Mouse (Mus musculus) gastrocnemius, postnatal 36 days (tissue): ENCODE data around the gene Mink1. TPM values are rescaled to one million over a fixed set of nuclear protein-coding genes. Genes with fewer than 3 reads are reported as not detected.
A peak's percentile ranks its signal among the peaks of the same experiment; 100 is the strongest.

Source experiments
- DNase-seq, 2 experiments: peaks; one replicate each; pipeline ENCODE4 v3.0.0; 2022
- intact Hi-C: fragments of 180-260 bp; cut with DNase I; formaldehyde crosslinking; loops from one replicate; pipeline ENCODE4 v1.15.1; 2025
- total RNA-seq, 2 experiments: library from RNA; stranded (reverse); gene quantifications; 2 replicates each; pipeline ENCODE4 v1.2.3; 2021

Gene Mink1
- total RNA-seq, 2 experiments from 2014 or later: 28.0 to 31.1 TPM

- intact Hi-C loops: no loop called here
- DNase-seq: peak in 1 of 2 experiments; percentile 50
Measured at GRCm38 (mm10) chr11:70585457-70585856, 22.8 kb downstream of the Mink1 start.

GRCm38 (mm10) chr11:70586261-70586660, 23.6 kb downstream of the Mink1 start:
- intact Hi-C loops: no loop called here
- DNase-seq: no peak

- intact Hi-C loops: no loop called here
- DNase-seq: no peak
Measured at GRCm38 (mm10) chr11:70586954-70587353, 24.3 kb downstream of the Mink1 start.

- intact Hi-C loops: no loop called here
- DNase-seq: no peak
Measured at GRCm38 (mm10) chr11:70591733-70592132, 29.1 kb downstream of the Mink1 start.

- DNase-seq: no peak
- intact Hi-C loops: no loop called here
Measured at GRCm38 (mm10) chr11:70594253-70594989, 31.7 kb downstream of the Mink1 start.

GRCm38 (mm10) chr11:70595638-70596037, 33.0 kb downstream of the Mink1 start:
- intact Hi-C loops: no loop called here
- no peak for DNase-seq

DNA sequence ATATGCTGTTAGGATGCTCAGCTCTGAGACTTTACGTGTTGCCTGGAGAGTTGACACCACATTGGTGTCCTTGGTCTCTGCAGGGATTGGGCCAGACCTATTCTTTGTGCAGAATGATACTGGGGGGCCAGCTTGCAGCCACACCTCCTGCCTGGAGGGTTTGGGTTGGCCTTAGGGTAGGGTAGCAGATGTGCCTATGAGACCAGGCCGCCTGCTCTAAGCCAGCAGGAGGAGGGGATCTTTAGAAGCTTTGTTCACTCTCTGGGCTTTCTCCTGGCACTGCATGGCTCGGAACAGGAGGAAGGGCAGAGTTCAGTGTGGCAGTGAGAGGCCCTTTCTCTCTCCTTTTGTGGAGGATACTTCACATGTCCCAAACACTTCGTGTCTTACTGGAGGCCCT, 33.4 kb downstream of the Mink1 start:
- no peak for DNase-seq
- intact Hi-C loops: no loop called here

DNA sequence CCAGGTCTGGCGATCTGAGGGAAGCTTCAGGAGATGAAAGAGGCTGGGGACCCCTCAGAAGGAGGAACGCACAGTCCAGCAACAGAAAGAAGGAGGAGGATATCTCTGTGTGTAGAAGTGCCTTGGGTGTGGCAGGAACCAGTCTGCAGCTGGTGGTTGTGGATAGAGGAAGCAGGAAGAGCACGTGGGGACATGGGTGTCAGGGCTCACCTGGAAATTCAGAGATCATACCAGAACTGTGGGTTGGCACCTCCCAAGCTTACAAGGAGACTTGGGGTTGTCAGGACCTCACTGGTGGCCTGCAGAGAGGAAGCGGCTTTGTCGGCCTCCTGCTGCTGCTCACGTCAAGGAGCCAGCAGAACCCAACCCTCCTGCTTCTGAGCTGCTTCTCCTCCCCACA, 34.6 kb downstream of the Mink1 start:
- no peak for DNase-seq
- intact Hi-C loops: no loop called here

GRCm38 (mm10) chr11:70598451-70598953, 35.8 kb downstream of the Mink1 start:
- DNase-seq: no peak
- intact Hi-C loops: no loop called here

DNA sequence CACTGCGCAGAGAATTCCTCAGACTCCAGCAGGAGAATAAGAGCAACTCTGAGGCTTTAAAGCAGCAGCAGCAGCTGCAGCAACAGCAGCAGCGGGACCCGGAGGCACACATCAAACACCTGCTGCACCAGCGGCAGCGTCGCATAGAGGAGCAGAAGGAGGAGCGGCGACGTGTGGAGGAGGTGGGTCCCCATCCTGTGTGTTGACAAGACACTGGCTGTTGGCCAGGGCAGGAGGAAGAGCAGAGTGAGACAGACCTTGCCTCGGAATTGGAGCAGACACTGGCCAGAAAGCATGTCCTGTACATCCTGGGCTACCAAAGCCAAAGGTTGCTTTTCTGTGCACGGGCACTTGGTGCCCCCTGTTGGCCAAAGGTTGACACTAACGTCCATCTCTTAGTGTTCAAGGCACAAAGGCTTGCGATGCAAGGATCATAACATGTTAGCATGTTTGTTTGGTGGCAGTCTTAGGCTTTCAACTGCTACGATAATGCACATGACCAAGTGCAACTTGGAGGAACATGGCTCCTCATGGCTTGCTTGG, 42.4 kb downstream of the Mink1 start:
- intact Hi-C loops: loop anchor here (2.0 to 5.0 kb wide), 3 partner anchors 68 to 173 kb away; partner anchors contain the start of genes Arrb2 and Gltpd2
- peak; percentile 64 to 74 for DNase-seq

GRCm38 (mm10) chr11:70606717-70607116, 44.0 kb downstream of the Mink1 start:
- no peak for DNase-seq
- intact Hi-C loops: loop anchor here (5.0 kb wide), 2 partner anchors 69 to 174 kb away; partner anchors contain the start of gene Arrb2

DNA sequence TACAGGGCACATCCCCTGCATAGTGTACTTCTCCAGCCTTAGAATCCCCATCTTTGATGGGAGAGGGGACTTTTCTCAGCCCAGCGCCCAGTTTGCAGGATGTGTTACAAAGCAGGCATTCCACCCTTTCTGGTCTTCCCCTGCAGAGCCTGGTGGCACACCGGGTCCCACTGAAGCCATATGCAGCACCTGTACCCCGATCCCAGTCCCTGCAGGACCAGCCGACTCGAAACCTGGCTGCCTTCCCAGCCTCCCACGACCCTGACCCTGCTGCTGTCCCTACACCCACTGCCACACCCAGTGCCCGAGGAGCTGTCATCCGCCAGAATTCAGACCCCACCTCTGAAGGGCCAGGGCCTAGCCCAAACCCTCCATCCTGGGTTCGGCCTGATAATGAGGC, 44.9 kb downstream of the Mink1 start:
- intact Hi-C loops: loop anchor here (5.0 kb wide), 2 partner anchors 70 to 175 kb away; partner anchors contain the start of gene Arrb2
- no peak for DNase-seq

GRCm38 (mm10) chr11:70608381-70609066, 45.8 kb downstream of the Mink1 start:
- no peak for DNase-seq
- intact Hi-C loops: loop anchor here (5.0 kb wide), 2 partner anchors 71 to 176 kb away; partner anchors contain the start of gene Arrb2

GRCm38 (mm10) chr11:70610752-70611151, 48.1 kb downstream of the Mink1 start:
- intact Hi-C loops: no loop called here
- no peak for DNase-seq

DNA sequence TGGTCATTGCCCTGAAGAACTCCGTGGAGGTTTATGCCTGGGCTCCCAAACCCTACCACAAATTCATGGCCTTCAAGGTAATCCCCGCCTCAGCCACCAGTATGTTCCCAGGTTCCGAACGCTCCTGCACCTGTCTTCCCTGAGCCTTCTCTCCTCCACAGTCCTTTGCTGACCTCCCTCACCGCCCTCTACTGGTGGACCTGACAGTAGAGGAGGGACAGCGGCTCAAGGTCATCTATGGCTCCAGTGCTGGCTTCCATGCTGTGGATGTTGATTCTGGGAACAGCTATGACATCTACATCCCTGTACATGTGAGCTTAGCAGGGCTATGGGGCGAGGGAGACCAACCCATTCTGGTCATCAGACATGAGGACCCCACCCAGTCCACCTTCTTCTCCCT, 49.8 kb downstream of the Mink1 start:
- DNase-seq: no peak
- intact Hi-C loops: no loop called here

DNA sequence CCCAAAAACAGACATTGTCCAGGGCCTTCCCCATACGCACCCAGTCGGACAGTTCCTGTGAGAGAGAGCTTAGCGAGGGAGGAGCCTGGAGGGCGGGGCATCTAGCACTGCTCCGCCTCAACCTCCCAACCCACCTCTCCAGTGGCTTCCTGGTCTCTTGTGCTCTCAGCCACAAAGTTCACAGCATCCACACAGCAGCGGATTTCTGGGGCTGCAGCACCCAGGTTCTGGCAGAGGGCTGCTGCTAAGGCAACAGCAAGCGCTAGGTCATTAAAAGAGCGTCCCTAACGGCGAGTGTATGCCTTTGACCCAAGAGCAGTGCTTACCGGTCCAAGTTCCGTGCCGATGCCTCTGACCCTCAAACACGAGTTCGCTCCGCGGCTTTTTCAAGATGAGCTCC, 52.4 kb downstream of the Mink1 start:
- peak; percentile 49 to 50 for DNase-seq
- intact Hi-C loops: no loop called here

- intact Hi-C loops: no loop called here
- DNase-seq: no peak
Measured at GRCm38 (mm10) chr11:70615516-70616093, 52.9 kb downstream of the Mink1 start, which contains the start of gene 4930544D05Rik. TSS of gene 4930544D05Rik (plus strand) at chr11:70615848.

DNA sequence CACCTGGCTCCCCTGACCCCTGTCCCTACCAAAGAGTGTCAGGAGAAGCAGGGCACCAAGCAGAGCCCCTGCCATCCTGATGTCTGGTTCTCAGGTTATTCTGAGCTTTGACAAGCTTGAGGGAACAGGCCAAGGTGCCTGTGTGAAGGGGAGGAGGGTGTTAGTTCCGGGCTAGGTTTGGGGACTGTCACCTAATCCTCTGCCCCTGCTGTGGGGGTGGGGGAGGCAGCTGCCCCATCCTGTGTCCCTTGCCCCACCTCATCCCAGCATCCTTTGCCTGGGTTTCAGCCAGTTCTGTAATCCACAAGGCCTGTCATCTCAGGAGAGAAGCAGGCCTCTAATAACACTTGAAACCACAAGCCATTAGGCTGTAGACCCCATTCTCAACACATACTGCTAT, 56.4 kb downstream of the Mink1 start, which contains the start of gene Chrne:
Gene Chrne, minus strand, starts transcription at position 116 of the 400 bp plus-strand sequence.
- DNase-seq: peak in 1 of 2 experiments; percentile 28
- intact Hi-C loops: no loop called here

DNA sequence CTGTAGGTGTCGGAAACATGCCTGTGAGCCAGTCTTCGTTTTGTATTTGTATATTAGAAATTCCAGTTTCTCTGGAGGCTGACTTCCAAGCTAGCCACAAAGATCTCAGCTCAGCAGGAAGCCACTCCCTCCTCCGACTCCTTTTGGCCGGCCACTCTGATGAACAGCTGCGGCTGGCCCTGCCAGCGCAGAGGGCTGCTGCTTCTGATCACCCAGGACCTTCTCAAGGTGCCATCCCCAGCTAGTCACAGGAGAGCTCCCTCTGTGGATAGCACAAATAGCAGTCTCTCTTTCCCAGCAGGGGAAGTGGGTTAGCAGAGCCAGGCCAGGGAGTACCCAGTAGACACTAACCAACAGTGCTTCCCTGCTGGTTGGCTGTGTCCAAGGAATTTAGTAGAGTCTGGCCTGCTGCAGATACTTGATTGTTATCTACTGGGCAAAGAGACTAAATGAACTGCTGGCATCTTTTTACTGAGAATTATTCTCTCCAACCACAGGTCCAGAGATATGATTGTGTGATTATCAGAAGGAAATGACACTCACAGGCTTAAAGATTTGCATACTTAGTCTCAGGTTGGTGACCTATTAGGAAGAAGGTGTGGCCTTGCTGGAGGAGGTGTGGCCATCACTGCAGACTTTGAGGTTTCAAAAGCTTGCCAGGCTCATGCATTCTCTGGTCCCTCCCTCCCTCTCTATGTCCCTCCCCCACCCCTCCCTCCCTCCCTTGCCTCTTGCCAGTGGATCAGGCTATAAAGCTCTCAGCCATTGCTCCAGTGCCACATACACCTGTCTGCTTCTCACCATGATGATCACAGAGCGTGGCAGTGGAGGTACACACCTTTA, 59.5 kb downstream of the Mink1 start:
- no peak for DNase-seq
- intact Hi-C loops: no loop called here
